Mouse (Mus musculus): ENCODE data around the gene Krt17. TPM values are rescaled to one million over a fixed set of nuclear protein-coding genes. Genes with fewer than 3 reads are reported as not detected.

The Krt17 gene
- polyA plus RNA-seq, 1 experiment from 2014 or later = 0.70 TPM

DNA sequence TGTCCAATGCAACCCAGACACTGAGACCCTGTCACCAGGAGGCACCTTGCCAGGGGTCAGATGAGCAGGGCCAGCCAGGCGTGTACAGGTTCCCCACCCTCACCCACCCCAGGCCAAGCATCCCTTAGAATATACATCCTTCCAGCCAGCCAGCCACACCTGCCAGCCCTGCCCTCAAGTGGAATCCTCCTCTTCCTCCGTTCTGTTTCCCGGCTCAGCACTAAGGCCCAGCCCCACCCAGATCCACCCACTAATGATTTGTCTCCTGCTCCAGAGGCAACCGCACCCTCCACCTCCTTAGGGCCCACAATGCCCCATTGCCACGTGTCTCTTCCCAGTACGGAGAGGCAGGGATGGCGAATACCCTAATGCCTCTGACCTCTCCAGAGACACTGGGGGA, 13.9 kb upstream of the Krt17 start:
- Histone ChIP-seq H3K4me3 (ENCODE audit: low read length) (no peak overlapping the region), H3K4me1 (ENCODE audit: control insufficient read depth, insufficient read depth, low read depth, low read length) (no peaks in the 10 kb centered on the region), H3K9me3 (ENCODE audit: control insufficient read depth, low read length) (no peaks in the 10 kb centered on the region), H3K4me2 (ENCODE audit: low read length) (no peak overlapping the region), H3K27me3 (replicated peaks; ENCODE audit: control insufficient read depth, insufficient read depth, low read length) (no peaks in the 10 kb centered on the region), H3K27ac (ENCODE audit: low read depth, low read length) (no peak overlapping the region), H3K9ac (ENCODE audit: low read depth, low read length) (no peak overlapping the region), H3K36me3 (ENCODE audit: control insufficient read depth, insufficient read depth, low read length) (no peaks in the 10 kb centered on the region)
- WGBS = 81% methylated on average over 7 of the region's 7 CpGs
- no peak for ATAC-seq

DNA sequence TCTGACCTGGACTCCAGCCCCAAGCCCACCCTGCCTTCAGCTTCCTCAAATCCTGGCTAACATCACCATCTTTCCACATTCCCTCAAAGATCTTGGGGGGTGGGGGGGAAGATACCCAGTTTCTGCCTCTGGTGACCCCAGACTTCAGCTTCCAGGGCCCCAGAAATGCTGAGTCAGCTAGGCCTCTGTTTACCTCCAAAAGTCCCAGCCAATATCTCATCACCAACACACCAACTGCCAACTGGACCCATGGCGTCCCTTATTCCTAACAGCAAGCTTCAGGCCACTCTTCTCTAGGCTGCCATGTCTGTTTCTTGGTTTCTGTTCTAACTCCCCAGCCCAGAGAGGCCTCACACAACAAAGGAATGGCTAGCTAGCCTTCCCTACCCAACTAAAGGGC, 11.0 kb upstream of the Krt17 start:
- Histone ChIP-seq H3K9me3 (ENCODE audit: control insufficient read depth, low read length) (no peaks in the 10 kb centered on the region), H3K27me3 (replicated peaks; ENCODE audit: control insufficient read depth, insufficient read depth, low read length) (no peaks in the 10 kb centered on the region), H3K27ac (ENCODE audit: low read depth, low read length) (no peak overlapping the region), H3K36me3 (ENCODE audit: control insufficient read depth, insufficient read depth, low read length) (no peaks in the 10 kb centered on the region), H3K9ac (ENCODE audit: low read depth, low read length) (no peak overlapping the region), H3K4me3 (ENCODE audit: low read length) (no peak overlapping the region), H3K4me2 (ENCODE audit: low read length) (no peak overlapping the region), H3K4me1 (ENCODE audit: control insufficient read depth, insufficient read depth, low read depth, low read length) (no peaks in the 10 kb centered on the region)
- ATAC-seq = no peak
- 89% methylated on average over 1 of the region's 1 CpGs for whole genome bisulfite sequencing

DNA sequence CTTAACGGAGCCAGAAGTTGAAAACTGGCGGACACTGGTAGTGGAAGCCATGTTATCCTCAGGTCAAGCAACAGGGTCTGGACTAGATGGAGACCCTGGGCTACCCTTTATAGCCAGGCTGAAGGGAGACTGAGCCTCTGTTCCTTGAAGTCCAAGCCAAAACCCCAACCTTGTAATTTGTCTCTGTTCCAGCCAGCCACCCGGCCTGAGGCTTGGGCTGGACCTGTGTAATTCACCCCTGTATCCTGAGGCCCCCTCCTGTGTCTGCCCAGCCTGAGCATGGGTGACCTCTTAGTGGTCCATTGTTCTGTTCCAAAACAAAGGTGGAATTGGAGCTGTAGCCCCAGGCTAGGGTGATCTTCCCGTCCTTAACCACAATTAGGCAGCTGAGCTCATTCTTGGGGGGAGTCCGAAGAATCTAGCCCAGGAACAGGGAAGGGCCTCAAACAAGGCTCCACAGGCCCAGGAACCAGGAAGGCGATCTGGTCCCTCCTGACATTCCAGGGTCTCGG, 9.0 kb upstream of the Krt17 start, which contains the start of gene Krt42:
Gene Krt42 (minus strand): TSS at position 51 of the 512 bp plus-strand sequence.
- Histone ChIP-seq H3K27me3 (replicated peaks; ENCODE audit: control insufficient read depth, insufficient read depth, low read length) (no peaks in the 10 kb centered on the region), H3K4me1 (ENCODE audit: control insufficient read depth, insufficient read depth, low read depth, low read length) (no peaks in the 10 kb centered on the region), H3K4me3 (ENCODE audit: low read length) (no peak within 1 kb of the TSS), H3K36me3 (ENCODE audit: control insufficient read depth, insufficient read depth, low read length) (no peaks in the 10 kb centered on the region), H3K9me3 (ENCODE audit: control insufficient read depth, low read length) (no peaks in the 10 kb centered on the region), H3K9ac (ENCODE audit: low read depth, low read length) (no peak within 1 kb of the TSS), H3K4me2 (ENCODE audit: low read length) (no peak within 1 kb of the TSS), H3K27ac (ENCODE audit: low read depth, low read length) (no peak within 1 kb of the TSS)
- ATAC-seq = no peak
- WGBS = 84% methylated on average over 7 of the region's 7 CpGs

DNA sequence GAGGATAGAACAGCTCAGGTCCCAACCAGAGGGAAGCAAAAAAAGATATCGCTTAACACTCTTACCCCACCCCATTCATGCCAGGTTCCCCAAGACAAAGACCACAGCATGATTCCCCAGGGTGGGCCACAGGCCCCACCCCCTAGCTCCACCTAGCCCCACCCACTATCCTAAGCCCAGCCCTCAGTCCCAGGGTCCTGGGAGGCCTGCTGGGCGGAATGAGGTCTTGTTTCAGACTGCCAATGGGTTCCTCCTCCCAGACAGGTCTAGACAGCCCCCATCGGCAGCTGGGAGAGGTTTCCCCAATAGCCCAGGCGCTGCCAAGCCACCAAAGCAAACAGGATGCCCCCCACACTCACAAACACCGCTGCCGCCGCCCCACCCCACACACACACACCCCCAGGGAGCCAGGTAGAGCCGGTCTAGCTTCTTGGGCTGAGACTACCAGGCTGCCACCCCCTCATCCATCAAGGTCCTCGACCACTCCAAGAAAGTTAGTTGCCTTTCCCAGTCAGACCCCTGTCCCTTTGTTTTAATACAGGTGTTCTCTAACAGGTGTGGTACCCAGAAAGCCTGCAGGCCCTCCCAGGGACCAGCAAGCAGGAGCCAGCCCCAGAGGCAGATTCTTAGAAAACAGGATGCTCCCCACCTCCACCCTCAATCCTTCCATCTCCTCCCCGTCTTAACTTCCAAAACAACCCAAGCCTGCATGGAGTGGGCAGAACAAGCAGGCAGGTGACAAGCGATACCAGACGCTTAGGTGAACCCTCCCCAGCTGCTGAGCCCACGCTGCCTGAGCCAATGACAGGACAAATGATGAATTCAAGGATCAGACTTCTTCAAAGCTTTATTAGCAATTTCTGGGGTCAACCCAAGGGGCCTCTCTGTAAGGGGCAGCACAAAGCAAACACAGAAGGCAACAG, 1.5 kb upstream of the Krt17 start:
- no peaks in the 10 kb centered on the region for H3K9me3 ChIP-seq (ENCODE audit: control insufficient read depth, low read length)
- 30% methylated on average over 13 of the region's 13 CpGs for WGBS
- H3K9ac ChIP-seq (ENCODE audit: low read depth, low read length) = no peak overlapping the region
- no peak overlapping the region for H3K4me3 ChIP-seq (ENCODE audit: low read length)
- H3K27me3 ChIP-seq (replicated peaks; ENCODE audit: control insufficient read depth, insufficient read depth, low read length) = no peaks in the 10 kb centered on the region
- H3K27ac ChIP-seq (ENCODE audit: low read depth, low read length) = no peak overlapping the region
- H3K4me2 ChIP-seq (ENCODE audit: low read length) = no peak overlapping the region
- no peak for ATAC-seq
- no peaks in the 10 kb centered on the region for H3K36me3 ChIP-seq (ENCODE audit: control insufficient read depth, insufficient read depth, low read length)
- H3K4me1 ChIP-seq (ENCODE audit: control insufficient read depth, insufficient read depth, low read depth, low read length) = no peaks in the 10 kb centered on the region

DNA sequence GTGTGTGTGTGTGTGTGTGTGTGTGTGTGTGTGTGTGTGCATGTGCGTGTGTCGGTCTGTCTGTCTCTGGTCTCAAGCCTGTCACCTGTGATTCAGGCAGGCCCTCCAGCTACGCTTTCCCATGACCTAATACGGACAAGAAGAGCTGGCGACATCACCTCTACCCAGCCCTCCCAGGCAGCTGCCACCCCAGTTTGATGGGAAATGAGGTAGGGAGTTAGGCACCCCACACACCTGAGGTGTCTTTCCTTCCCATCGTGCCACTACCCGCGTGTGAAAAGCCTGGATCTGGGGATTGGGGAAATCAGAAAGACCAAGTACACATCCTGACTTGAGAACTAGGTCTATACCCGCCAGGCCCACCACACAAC, 391 bp upstream of the Krt17 start:
- no peak overlapping the region for H3K4me2 ChIP-seq (ENCODE audit: low read length)
- H3K4me1 ChIP-seq (ENCODE audit: control insufficient read depth, insufficient read depth, low read depth, low read length) = no peaks in the 10 kb centered on the region
- H3K9ac ChIP-seq (ENCODE audit: low read depth, low read length) = no peak overlapping the region
- no peak overlapping the region for H3K4me3 ChIP-seq (ENCODE audit: low read length)
- no peak overlapping the region for H3K27ac ChIP-seq (ENCODE audit: low read depth, low read length)
- 78% methylated on average over 9 of the region's 9 CpGs for WGBS
- H3K36me3 ChIP-seq (ENCODE audit: control insufficient read depth, insufficient read depth, low read length) = no peaks in the 10 kb centered on the region
- H3K27me3 ChIP-seq (replicated peaks; ENCODE audit: control insufficient read depth, insufficient read depth, low read length) = no peaks in the 10 kb centered on the region
- ATAC-seq = no peak
- H3K9me3 ChIP-seq (ENCODE audit: control insufficient read depth, low read length) = no peaks in the 10 kb centered on the region

DNA sequence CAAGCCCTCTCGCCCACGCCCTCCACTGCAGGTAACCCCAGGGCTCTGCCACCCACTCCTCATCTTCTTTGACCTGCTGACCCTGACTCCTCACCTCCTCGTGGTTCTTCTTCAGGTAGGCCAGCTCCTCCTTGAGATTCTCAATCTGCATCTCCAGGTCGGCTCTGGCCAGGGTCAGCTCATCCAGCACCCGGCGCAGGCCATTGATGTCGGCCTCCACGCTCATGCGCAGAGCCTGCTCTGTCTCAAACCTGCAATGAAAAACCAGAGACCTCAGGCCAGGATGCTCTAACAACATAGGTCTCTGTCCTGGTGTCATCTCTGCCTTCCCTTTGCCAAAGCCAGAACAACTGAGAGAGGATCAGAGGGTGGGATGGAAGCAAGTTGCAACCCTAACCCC, 1.8 kb downstream of the Krt17 start:
- no peak overlapping the region for H3K27ac ChIP-seq (ENCODE audit: low read depth, low read length)
- no peak overlapping the region for H3K4me3 ChIP-seq (ENCODE audit: low read length)
- H3K9ac ChIP-seq (ENCODE audit: low read depth, low read length) = no peak overlapping the region
- 89% methylated on average over 9 of the region's 9 CpGs for WGBS
- no peaks in the 10 kb centered on the region for H3K4me1 ChIP-seq (ENCODE audit: control insufficient read depth, insufficient read depth, low read depth, low read length)
- H3K36me3 ChIP-seq (ENCODE audit: control insufficient read depth, insufficient read depth, low read length) = no peaks in the 10 kb centered on the region
- no peaks in the 10 kb centered on the region for H3K9me3 ChIP-seq (ENCODE audit: control insufficient read depth, low read length)
- no peak overlapping the region for H3K4me2 ChIP-seq (ENCODE audit: low read length)
- ATAC-seq = no peak
- H3K27me3 ChIP-seq (replicated peaks; ENCODE audit: control insufficient read depth, insufficient read depth, low read length) = no peaks in the 10 kb centered on the region

DNA sequence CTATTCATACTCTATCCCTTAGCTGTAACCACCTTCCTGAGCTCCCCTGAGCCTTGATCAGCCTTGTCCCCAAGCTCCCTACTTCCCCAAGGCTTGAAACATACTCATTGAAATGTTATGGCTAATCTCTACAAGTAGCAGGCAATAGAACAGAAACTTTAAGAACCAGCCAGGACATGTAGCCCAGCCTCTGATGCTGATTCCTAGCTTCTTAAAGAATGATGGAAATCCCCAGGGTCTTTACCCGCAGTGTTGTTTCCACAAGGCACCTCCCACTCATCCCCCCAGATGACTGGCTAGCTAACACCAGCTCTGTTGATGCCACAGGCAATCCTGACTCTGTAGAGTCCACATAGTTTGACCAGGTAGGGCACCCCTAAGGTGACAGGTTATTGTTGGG, 2.9 kb downstream of the Krt17 start:
- ATAC-seq = no peak
- no peak overlapping the region for H3K9ac ChIP-seq (ENCODE audit: low read depth, low read length)
- no peak overlapping the region for H3K4me2 ChIP-seq (ENCODE audit: low read length)
- H3K27me3 ChIP-seq (replicated peaks; ENCODE audit: control insufficient read depth, insufficient read depth, low read length) = no peaks in the 10 kb centered on the region
- 91% methylated on average over 1 of the region's 1 CpGs for WGBS
- no peak overlapping the region for H3K27ac ChIP-seq (ENCODE audit: low read depth, low read length)
- H3K4me3 ChIP-seq (ENCODE audit: low read length) = no peak overlapping the region
- no peaks in the 10 kb centered on the region for H3K9me3 ChIP-seq (ENCODE audit: control insufficient read depth, low read length)
- no peaks in the 10 kb centered on the region for H3K36me3 ChIP-seq (ENCODE audit: control insufficient read depth, insufficient read depth, low read length)
- H3K4me1 ChIP-seq (ENCODE audit: control insufficient read depth, insufficient read depth, low read depth, low read length) = no peaks in the 10 kb centered on the region

DNA sequence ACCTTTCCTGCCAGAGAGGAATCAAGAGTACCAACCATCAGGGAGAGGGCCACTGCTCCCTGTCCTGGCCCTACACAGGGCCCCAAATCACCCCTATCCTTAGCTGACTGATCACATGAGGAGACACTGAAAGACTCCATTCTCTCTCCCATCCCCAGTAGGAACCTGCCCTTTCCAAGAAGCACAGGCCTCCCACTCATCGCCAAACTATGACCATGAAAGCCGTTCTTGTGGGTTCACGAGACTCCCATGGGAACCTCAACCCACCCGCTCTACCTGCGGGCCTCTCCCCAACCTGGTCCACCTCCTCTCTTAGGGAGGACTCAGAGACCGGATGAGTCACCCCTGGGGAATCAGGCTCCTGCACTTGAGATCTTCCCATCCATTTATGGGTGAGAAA, 5.3 kb downstream of the Krt17 start:
- no peaks in the 10 kb centered on the region for H3K9me3 ChIP-seq (ENCODE audit: control insufficient read depth, low read length)
- no peaks in the 10 kb centered on the region for H3K27me3 ChIP-seq (replicated peaks; ENCODE audit: control insufficient read depth, insufficient read depth, low read length)
- H3K4me2 ChIP-seq (ENCODE audit: low read length) = no peak overlapping the region
- H3K4me1 ChIP-seq (ENCODE audit: control insufficient read depth, insufficient read depth, low read depth, low read length) = no peaks in the 10 kb centered on the region
- ATAC-seq = no peak
- H3K36me3 ChIP-seq (ENCODE audit: control insufficient read depth, insufficient read depth, low read length) = no peaks in the 10 kb centered on the region
- WGBS = 88% methylated on average over 6 of the region's 6 CpGs
- H3K4me3 ChIP-seq (ENCODE audit: low read length) = no peak overlapping the region
- no peak overlapping the region for H3K9ac ChIP-seq (ENCODE audit: low read depth, low read length)
- H3K27ac ChIP-seq (ENCODE audit: low read depth, low read length) = no peak overlapping the region

DNA sequence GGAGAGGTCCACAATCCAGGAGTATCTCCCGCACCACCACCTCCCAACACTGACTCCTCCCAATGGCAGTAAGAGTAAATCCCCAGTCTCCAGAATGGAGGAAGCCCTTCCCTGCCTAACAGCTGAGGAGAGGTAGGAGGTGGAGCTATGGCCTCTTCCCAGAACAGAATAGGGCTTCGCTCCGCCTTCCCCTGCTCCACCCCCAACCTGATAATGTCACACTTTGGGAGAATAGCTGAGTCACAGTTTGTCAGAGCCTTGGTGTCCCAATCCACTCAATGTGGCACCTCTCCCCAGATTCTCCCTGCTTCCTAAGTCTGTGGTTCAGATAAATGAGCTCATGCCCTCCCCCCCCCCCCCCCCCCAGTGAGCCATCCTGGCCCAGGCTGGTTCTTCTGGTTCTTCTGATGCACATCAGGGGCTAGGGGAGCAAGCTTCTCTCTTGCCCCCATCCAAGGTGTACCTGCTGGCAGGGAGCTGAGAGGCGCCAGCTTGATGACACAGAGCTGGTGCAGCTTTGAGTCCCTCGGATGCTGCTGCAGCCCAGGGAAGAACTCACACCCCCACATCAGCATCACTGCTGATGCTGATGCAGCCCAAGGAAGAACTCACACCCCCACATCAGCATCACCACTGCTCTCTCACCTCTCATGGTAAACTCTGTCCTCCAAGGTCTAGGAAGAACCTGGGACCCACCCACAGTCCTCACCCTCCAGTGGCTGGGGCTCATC, 6.3 kb downstream of the Krt17 start:
- no peak overlapping the region for H3K27ac ChIP-seq (ENCODE audit: low read depth, low read length)
- H3K4me3 ChIP-seq (ENCODE audit: low read length) = no peak overlapping the region
- H3K27me3 ChIP-seq (replicated peaks; ENCODE audit: control insufficient read depth, insufficient read depth, low read length) = no peaks in the 10 kb centered on the region
- no peaks in the 10 kb centered on the region for H3K4me1 ChIP-seq (ENCODE audit: control insufficient read depth, insufficient read depth, low read depth, low read length)
- no peak overlapping the region for H3K9ac ChIP-seq (ENCODE audit: low read depth, low read length)
- H3K36me3 ChIP-seq (ENCODE audit: control insufficient read depth, insufficient read depth, low read length) = no peaks in the 10 kb centered on the region
- H3K9me3 ChIP-seq (ENCODE audit: control insufficient read depth, low read length) = no peaks in the 10 kb centered on the region
- ATAC-seq = no peak
- H3K4me2 ChIP-seq (ENCODE audit: low read length) = no peak overlapping the region
- WGBS = 76% methylated on average over 5 of the region's 5 CpGs
